Mouse (Mus musculus) forebrain, postnatal 0 days (tissue): ENCODE data around the gene Gm37240. TPM values are rescaled to one million over a fixed set of nuclear protein-coding genes. Genes with fewer than 3 reads are reported as not detected.

ENCODE experiments used
- ATAC-seq: fragments of 200-750 bp; cut with Nextera tagmentation; 2 replicates; pipeline ENCODE4 v1.8.0; 2017; ENCODE audit warnings: mild to moderate bottlenecking, moderate library complexity
- DNase-seq: peaks from one replicate; pipeline ENCODE4 v3.0.0-alpha.2; 2015
- H3K27ac ChIP-seq: fragments of 300-500 bp; sonication (generic); 2 replicates; pipeline ENCODE4 v1.5.1; 2014; ENCODE audit warnings: low read depth, mild to moderate bottlenecking, antibody characterized with exemption, low read length, moderate library complexity, mixed read lengths
- H3K27me3 ChIP-seq: fragments of 300-500 bp; sonication (generic); 2 replicates; pipeline ENCODE4 v1.6.1; 2014; ENCODE audit warnings: mild to moderate bottlenecking, low read length, mixed read lengths; ENCODE audit not compliant: insufficient read depth
- H3K36me3 ChIP-seq: fragments of 300-500 bp; sonication (generic); 2 replicates; pipeline ENCODE4 v1.6.1; 2014; ENCODE audit warnings: mild to moderate bottlenecking, moderate library complexity; ENCODE audit not compliant: insufficient read depth
- H3K4me1 ChIP-seq: fragments of 300-500 bp; sonication (generic); 2 replicates; pipeline ENCODE4 v1.6.1; 2014; ENCODE audit warnings: antibody characterized with exemption; ENCODE audit not compliant: insufficient read depth
- H3K4me2 ChIP-seq: fragments of 300-500 bp; sonication (generic); 2 replicates; pipeline ENCODE4 v1.6.1; 2014; ENCODE audit warnings: low read depth, mild to moderate bottlenecking, moderate library complexity
- H3K4me3 ChIP-seq: fragments of 300-500 bp; sonication (generic); 2 replicates; pipeline ENCODE4 v1.5.1; 2014; ENCODE audit warnings: low read depth, low read length, mixed read lengths
- H3K9ac ChIP-seq: fragments of 300-500 bp; sonication (generic); 2 replicates; pipeline ENCODE4 v1.6.1; 2014; ENCODE audit warnings: mild to moderate bottlenecking
- H3K9me3 ChIP-seq: fragments of 300-500 bp; sonication (generic); 2 replicates; pipeline ENCODE4 v1.6.1; 2016; ENCODE audit warnings: low read length
- CTCF ChIP-seq: sonication (generic); IDR thresholded peaks from 2 replicates; pipeline ENCODE4 v1.5.1; 2016; ENCODE audit warnings: antibody characterized with exemption, control low read depth, low read depth
- WGBS: fragments of 180-500 bp; shearing (Covaris S2); extraction: QIAGEN DNeasy Blood & Tissue Kit; methylation state at CpG from one replicate; pipeline ENCODE4 v1.1.7; 2014; 5-methylcytosine and 5-hydroxymethylcytosine counted together
- polyA plus RNA-seq: library from polyadenylated mRNA; unstranded; fragments of >200 nt; fragmentation: Nextera tagmentation; extraction: Ambion mirVana; gene quantifications from 2 replicates; pipeline ENCODE4 v1.2.1, GENCODE M21; 2015
- total RNA-seq: library from RNA; depleted of rRNA; stranded (reverse); fragments of >200 nt; gene quantifications from 2 replicates; pipeline ENCODE4 v1.2.3, GENCODE M21; 2014

Gene Gm37240
- total and polyA plus RNA-seq, 2 experiments from 2014 or later, result 0.67 to 1.2 TPM

DNA sequence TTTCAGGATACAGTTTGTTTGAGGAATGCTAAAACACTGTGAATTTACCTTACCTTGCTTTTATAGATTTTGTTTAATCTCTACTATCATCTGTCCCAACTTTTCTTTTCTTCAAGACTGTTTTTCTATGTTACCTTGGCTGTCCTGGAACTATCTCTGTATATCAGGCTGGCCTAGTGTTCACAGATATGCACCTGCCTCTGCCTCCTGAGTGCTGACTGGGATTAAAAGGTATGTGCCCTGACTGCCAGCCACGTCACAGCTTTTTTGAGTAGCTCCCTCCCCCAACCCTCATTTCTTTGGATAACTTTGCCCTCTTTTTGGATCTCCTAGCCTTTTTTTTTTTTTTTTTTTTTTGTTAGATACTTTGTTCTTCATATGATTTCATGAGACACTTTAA, 1070.4 kb downstream of the Gm37240 start:
- no peaks in the 10 kb centered on the region for H3K9me3 ChIP-seq
- no peaks in the 10 kb centered on the region for H3K27me3 ChIP-seq
- TF ChIP-seq CTCF, result no peak
- no peak for ATAC-seq
- no peak overlapping the region for H3K4me2 ChIP-seq
- no peak for DNase-seq
- H3K9ac ChIP-seq, result no peak overlapping the region
- no peak overlapping the region for H3K27ac ChIP-seq
- peaks cover 6% of the 10 kb centered on the region; the same call in 1 of the 2 replicates for H3K4me1 ChIP-seq
- WGBS, result 54% methylated on average over 1 of the region's 1 CpGs
- no peak overlapping the region for H3K4me3 ChIP-seq
- H3K36me3 ChIP-seq, result no peaks in the 10 kb centered on the region

DNA sequence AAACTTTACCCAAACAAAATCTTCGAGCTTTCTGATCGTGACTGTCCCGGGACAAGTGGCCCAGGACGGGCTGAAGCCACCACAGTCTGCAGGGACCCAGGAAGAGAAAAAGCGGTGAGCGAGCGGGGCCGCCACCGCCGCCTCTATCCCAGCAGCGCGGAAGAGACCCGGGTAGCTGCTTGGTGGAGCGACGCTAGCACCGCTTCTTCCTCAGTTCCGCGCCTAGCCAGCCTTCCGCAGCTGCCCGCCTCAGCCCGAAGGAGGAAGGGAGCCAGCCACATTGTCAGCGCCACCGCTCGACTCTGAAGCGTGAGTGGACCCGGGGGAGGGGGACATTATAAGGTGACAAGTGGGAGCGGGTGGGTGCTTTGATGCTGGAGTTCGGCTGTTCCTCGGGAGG, 1071.9 kb downstream of the Gm37240 start:
- no peak for TF ChIP-seq CTCF
- H3K27ac ChIP-seq, result peak overlapping the region; percentile 96; the same call in 1 of the 2 replicates

DNA sequence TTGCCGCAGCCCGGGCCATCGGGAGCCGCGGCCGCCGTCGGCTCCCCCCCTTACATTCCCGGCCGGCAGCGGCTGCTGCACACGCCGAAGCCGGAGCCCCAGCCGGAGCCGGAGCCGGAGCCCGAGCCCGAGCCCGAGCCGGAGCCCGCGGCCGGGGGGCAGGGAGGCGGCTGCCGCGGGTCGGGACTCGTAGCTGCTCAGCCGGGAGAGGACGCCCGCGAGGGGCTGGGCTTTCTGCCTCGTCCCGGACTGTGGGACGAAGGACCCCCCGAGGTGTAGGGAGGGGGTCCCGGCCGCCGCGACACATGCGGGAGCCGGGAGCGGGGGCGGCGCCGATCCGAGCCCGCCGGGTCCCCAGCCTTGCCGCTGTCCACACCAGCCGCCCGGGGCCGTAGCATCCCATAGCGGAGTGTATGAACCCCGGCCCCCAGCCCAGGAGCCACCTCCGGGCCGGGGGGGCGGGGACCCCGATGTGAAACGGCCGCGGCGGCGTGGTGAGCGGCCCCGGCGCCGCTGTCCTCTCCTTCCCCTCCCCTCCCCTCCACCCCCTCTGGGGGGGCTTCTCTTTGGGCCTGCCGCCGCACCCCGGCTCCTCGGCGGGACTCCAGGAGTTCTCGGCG, 1072.4 kb downstream of the Gm37240 start, which contains the start of gene Fbxw7:
TSS of gene Fbxw7 (plus strand) at position 507 of the 620 bp plus-strand sequence.
- WGBS, result 3% methylated on average over 67 of the region's 76 CpGs
- Histone ChIP-seq H3K4me3 (peak within 1 kb of the TSS; percentile 94), H3K27ac (peak within 1 kb of the TSS; percentile 96), H3K36me3 (no peaks in the 10 kb centered on the region; the same call in 1 of the 2 replicates), H3K4me2 (peak within 1 kb of the TSS; percentile 98), H3K9me3 (no peaks in the 10 kb centered on the region), H3K4me1 (peaks cover 6% of the 10 kb centered on the region; the same call in 1 of the 2 replicates), H3K9ac (peak within 1 kb of the TSS; percentile 82), H3K27me3 (no peaks in the 10 kb centered on the region)
- peak; percentile 49 for ATAC-seq
- no peak for DNase-seq
- TF ChIP-seq CTCF, result no peak

More for the DNA sequence above, 1071.9 kb downstream of the Gm37240 start:
- Histone ChIP-seq H3K4me3 (peak overlapping the region; percentile 94), H3K9ac (peak overlapping the region; percentile 82), H3K4me2 (peak overlapping the region; percentile 98), H3K9me3 (no peaks in the 10 kb centered on the region), H3K4me1 (peaks cover 6% of the 10 kb centered on the region; the same call in 1 of the 2 replicates), H3K36me3 (no peaks in the 10 kb centered on the region; the same call in 1 of the 2 replicates), H3K27me3 (no peaks in the 10 kb centered on the region)
- WGBS, result under 1% methylated on average over 29 of the region's 29 CpGs
- ATAC-seq, result no peak; the same call in 1 of the 2 replicates
- DNase-seq, result peak; percentile 26

DNA sequence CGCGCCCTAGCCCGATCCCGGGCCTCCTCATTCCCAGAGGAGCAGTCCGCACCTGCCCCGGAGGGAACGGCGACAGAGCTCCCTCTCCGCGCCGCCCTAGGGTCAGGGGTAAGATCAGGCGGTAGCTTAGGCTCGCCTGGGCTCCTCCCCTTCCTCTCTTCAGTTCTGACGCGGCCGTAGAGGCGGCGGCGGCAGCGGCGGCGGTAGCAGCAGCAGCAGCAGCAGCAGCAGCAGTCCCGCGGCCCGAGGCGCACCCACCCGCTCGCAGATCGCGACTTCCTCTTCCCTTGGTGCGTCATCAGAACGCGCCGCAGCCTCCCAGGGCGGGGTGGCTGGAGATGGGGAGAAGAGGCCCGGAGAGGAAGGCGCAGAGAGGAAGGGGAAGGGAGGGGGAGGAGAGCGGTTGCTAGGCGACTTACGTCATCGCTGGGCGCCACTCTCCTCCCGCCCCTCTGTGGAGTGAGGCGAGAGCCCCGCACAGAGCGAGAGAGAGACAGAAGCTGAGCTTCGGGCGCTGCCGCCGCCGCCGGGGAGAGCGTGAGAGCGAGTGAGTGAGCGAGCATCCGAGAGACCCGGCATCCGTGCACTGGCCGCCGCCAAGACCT, 1073.1 kb downstream of the Gm37240 start:
- under 1% methylated on average over 58 of the region's 60 CpGs for WGBS

DNA sequence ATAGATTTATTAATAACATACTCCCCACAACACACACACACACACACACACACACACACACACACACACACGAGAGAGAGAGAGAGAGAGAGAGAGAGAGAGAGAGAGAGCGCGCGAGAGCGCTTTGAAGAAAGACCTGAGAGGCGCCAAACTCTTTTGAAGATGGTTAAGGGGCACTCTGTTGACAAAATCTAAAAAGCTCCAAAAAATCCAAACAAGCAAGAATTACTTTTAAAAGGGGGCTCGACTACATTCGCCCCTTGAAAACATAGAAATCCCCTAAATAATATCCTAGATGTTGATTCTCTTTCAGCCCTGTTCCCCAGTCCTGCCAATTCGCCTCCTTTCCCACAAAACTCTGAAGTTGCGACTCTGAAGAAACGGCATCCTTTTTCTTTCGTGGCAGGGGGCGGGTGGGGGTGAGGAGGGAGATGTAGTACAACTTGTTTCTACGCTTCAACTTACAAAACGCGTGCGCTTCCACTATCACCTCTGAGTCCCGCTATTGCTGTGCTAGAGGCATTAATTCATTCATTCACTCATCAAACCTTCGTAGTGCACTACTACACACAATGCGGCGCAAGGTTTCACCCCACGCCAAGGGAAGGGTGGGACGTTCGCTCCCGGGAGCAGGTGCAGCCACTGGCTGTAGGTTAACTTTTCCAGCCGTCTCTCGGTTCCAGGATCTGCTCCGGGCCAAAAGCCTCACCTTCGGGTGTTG, 1073.7 kb downstream of the Gm37240 start:
- no peak for DNase-seq
- peak; percentile 19 for ATAC-seq
- TF ChIP-seq CTCF, result no peak
- Histone ChIP-seq H3K36me3 (no peaks in the 10 kb centered on the region; the same call in 1 of the 2 replicates), H3K27ac (peak overlapping the region; percentile 96), H3K4me3 (peak overlapping the region; percentile 94), H3K9me3 (no peaks in the 10 kb centered on the region), H3K4me1 (peaks cover 6% of the 10 kb centered on the region; the same call in 1 of the 2 replicates), H3K4me2 (peak overlapping the region; percentile 77), H3K9ac (peak overlapping the region; percentile 54), H3K27me3 (no peaks in the 10 kb centered on the region)
- WGBS, result under 1% methylated on average over 29 of the region's 29 CpGs

More for the DNA sequence above, 1073.1 kb downstream of the Gm37240 start:
- Histone ChIP-seq H3K9ac (peak overlapping the region; percentile 82), H3K4me1 (peaks cover 6% of the 10 kb centered on the region; the same call in 1 of the 2 replicates), H3K27me3 (no peaks in the 10 kb centered on the region), H3K4me2 (peak overlapping the region; percentile 98), H3K27ac (peak overlapping the region; percentile 96), H3K9me3 (no peaks in the 10 kb centered on the region), H3K4me3 (peak overlapping the region; percentile 94), H3K36me3 (no peaks in the 10 kb centered on the region; the same call in 1 of the 2 replicates)
- DNase-seq, result peak; percentile 100
- ATAC-seq, result peak; percentile 98
- TF ChIP-seq CTCF, result no peak

DNA sequence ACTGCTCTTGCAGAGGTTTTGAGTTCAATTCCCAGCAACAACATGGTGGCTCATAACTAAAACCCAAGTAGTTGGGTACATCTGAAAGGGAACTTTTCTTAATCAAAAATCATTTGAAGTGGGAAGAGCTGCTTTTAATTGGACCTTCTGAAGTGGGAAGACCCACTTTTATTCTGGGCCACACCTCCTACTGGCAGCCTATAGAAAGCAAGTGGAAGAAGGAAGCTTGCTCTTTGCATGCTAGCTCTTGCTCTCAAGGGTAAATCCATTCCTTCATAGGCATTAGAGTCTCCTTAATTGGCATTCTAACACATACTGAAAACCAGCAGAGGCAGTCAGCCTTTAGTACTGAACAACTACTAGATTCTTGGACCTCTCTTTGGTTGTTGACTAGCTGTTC, 1076.5 kb downstream of the Gm37240 start:
- no peak overlapping the region for H3K4me2 ChIP-seq
- TF ChIP-seq CTCF, result no peak
- no peak overlapping the region for H3K27ac ChIP-seq
- no peaks in the 10 kb centered on the region; the same call in 1 of the 2 replicates for H3K36me3 ChIP-seq
- no peak overlapping the region for H3K4me3 ChIP-seq
- H3K9ac ChIP-seq, result no peak overlapping the region
- ATAC-seq (no peak), DNase-seq (no peak)
- no peaks in the 10 kb centered on the region for H3K27me3 ChIP-seq
- H3K4me1 ChIP-seq, result peaks cover under 1% of the 10 kb centered on the region; the same call in 1 of the 2 replicates
- H3K9me3 ChIP-seq, result no peaks in the 10 kb centered on the region
